Mouse (Mus musculus) gastrocnemius, postnatal 4 days (tissue): ENCODE results near the gene Pars2. TPM values are rescaled to one million over a fixed set of nuclear protein-coding genes. Genes with fewer than 3 reads are reported as not detected.

Source experiments
- DNase-seq, 2 experiments: peaks; one replicate each; pipeline ENCODE4 v3.0.0; 2021 to 2022; ENCODE audit warnings: low spot score in 2 of 2, mixed read lengths in 2 of 2
- total RNA-seq, 2 experiments: library from RNA; stranded (reverse); gene quantifications; 2 replicates each; pipeline ENCODE4 v1.2.3; 2021

Pars2 gene
- total RNA-seq, 2 experiments from 2014 or later = 5.2 to 6.4 TPM

GRCm38 (mm10) chr4:106633281-106634085 is 17.4 kb upstream of the Pars2 start:
- DNase-seq = no peak

GRCm38 (mm10) chr4:106634086-106634479 is 16.8 kb upstream of the Pars2 start:
- no peak for DNase-seq

GRCm38 (mm10) chr4:106643483-106644217 is 7.2 kb upstream of the Pars2 start:
- no peak for DNase-seq

- no peak for DNase-seq
Observed at GRCm38 (mm10) chr4:106644218-106644610, 6.7 kb upstream of the Pars2 start.

- no peak for DNase-seq
Observed at GRCm38 (mm10) chr4:106645797-106646196, 5.1 kb upstream of the Pars2 start.

- DNase-seq = no peak
Observed at GRCm38 (mm10) chr4:106647137-106647536, 3.7 kb upstream of the Pars2 start.

GRCm38 (mm10) chr4:106652546-106652945 is 1.7 kb downstream of the Pars2 start:
- no peak for DNase-seq

- no peak for DNase-seq
Observed at GRCm38 (mm10) chr4:106653051-106653450, 2.2 kb downstream of the Pars2 start.

- no peak for DNase-seq
Observed at GRCm38 (mm10) chr4:106655681-106656080, 4.8 kb downstream of the Pars2 start.

- no peak for DNase-seq
Observed at GRCm38 (mm10) chr4:106663956-106664470, 13.1 kb downstream of the Pars2 start.

- no peak for DNase-seq
Observed at GRCm38 (mm10) chr4:106664697-106665096, 13.8 kb downstream of the Pars2 start.

GRCm38 (mm10) chr4:106665269-106665668 is 14.4 kb downstream of the Pars2 start:
- DNase-seq = no peak

GRCm38 (mm10) chr4:106665673-106666072 is 14.8 kb downstream of the Pars2 start:
- no peak for DNase-seq

- DNase-seq = no peak
Observed at GRCm38 (mm10) chr4:106666546-106666945, 15.7 kb downstream of the Pars2 start.

- DNase-seq = no peak
Observed at GRCm38 (mm10) chr4:106676749-106677148, 25.9 kb downstream of the Pars2 start.

- peak; percentile 88 to 92 for DNase-seq
Observed at GRCm38 (mm10) chr4:106678442-106679118, 27.7 kb downstream of the Pars2 start, which contains the start of gene Ttc4. TSS of gene Ttc4 (minus strand) at chr4:106678944.

- DNase-seq = no peak
Observed at GRCm38 (mm10) chr4:106679152-106679551, 28.3 kb downstream of the Pars2 start.

- no peak for DNase-seq
Observed at GRCm38 (mm10) chr4:106680955-106681354, 30.1 kb downstream of the Pars2 start.

GRCm38 (mm10) chr4:106688636-106689296 is 37.9 kb downstream of the Pars2 start:
- no peak for DNase-seq

GRCm38 (mm10) chr4:106693841-106694430 is 43.1 kb downstream of the Pars2 start:
- no peak for DNase-seq

GRCm38 (mm10) chr4:106699989-106700388 is 49.1 kb downstream of the Pars2 start:
- DNase-seq = no peak
